Mouse (Mus musculus) bone marrow macrophage, adult 2 months (primary cell): ENCODE results near the gene Npas3. TPM values are rescaled to one million over a fixed set of nuclear protein-coding genes. Genes with fewer than 3 reads are reported as not detected.

ENCODE experiments used
- H3K27ac ChIP-seq: 2 replicates; pipeline ENCODE4 v1.5.1; 2012; ENCODE audit warnings: low read depth, low read length; ENCODE audit not compliant: insufficient read depth
- H3K4me1 ChIP-seq: 2 replicates; pipeline ENCODE4 v1.6.1; 2012; ENCODE audit warnings: low read length; ENCODE audit not compliant: control insufficient read depth, insufficient read depth
- H3K4me3 ChIP-seq: 2 replicates; pipeline ENCODE4 v1.5.1; 2012; ENCODE audit warnings: mild to moderate bottlenecking, low read length, moderate library complexity; ENCODE audit not compliant: insufficient read depth
- CTCF ChIP-seq: IDR thresholded peaks from 2 replicates; pipeline ENCODE4 v1.5.1; 2012; ENCODE audit warnings: low read depth, mild to moderate bottlenecking, low read length, moderate library complexity
- POLR2A ChIP-seq: IDR thresholded peaks from 2 replicates; pipeline ENCODE4 v1.6.1; 2012; ENCODE audit warnings: mild to moderate bottlenecking, low read depth, low read length, borderline replicate concordance
- polyA plus RNA-seq: library from polyadenylated mRNA; stranded (reverse); fragments of >200 nt; gene quantifications from 2 replicates; pipeline ENCODE4 v1.2.4, GENCODE M21; 2012; ENCODE audit not compliant: missing spikeins, insufficient read depth, insufficient read length

The Npas3 gene
- polyA plus RNA-seq, 1 experiment, result not detected

- Histone ChIP-seq H3K4me1 (no peaks in the 10 kb centered on the region), H3K4me3 (no peak overlapping the region), H3K27ac (no peak overlapping the region)
- no peak for TF ChIP-seq POLR2A
- TF ChIP-seq CTCF, result no peak
Observed at GRCm38 (mm10) chr12:53758356-53758755, 509.9 kb downstream of the Npas3 start.

- Histone ChIP-seq H3K4me3 (no peak overlapping the region), H3K27ac (no peak overlapping the region), H3K4me1 (no peaks in the 10 kb centered on the region)
- no peak for TF ChIP-seq POLR2A
- TF ChIP-seq CTCF, result no peak
Observed at GRCm38 (mm10) chr12:53764143-53764542, 515.7 kb downstream of the Npas3 start.

- TF ChIP-seq POLR2A (no peak), CTCF (no peak)
- Histone ChIP-seq H3K27ac (no peak overlapping the region), H3K4me1 (no peaks in the 10 kb centered on the region), H3K4me3 (no peak overlapping the region)
Observed at GRCm38 (mm10) chr12:53768392-53768791, 519.9 kb downstream of the Npas3 start.

- H3K4me3 ChIP-seq, result no peak overlapping the region
- TF ChIP-seq CTCF (no peak), POLR2A (no peak)
- H3K27ac ChIP-seq, result no peak overlapping the region
- H3K4me1 ChIP-seq, result no peaks in the 10 kb centered on the region
Observed at GRCm38 (mm10) chr12:53771394-53771936, 523.0 kb downstream of the Npas3 start.

GRCm38 (mm10) chr12:53781850-53782552, 533.5 kb downstream of the Npas3 start:
- H3K4me1 ChIP-seq, result no peaks in the 10 kb centered on the region
- TF ChIP-seq POLR2A (no peak), CTCF (no peak)
- no peak overlapping the region for H3K4me3 ChIP-seq
- H3K27ac ChIP-seq, result no peak overlapping the region

GRCm38 (mm10) chr12:53789501-53789900, 541.0 kb downstream of the Npas3 start:
- Histone ChIP-seq H3K27ac (no peak overlapping the region), H3K4me3 (no peak overlapping the region), H3K4me1 (no peaks in the 10 kb centered on the region)
- no peak for TF ChIP-seq CTCF
- no peak for TF ChIP-seq POLR2A

- no peak overlapping the region for H3K27ac ChIP-seq
- TF ChIP-seq POLR2A, result no peak
- no peak for TF ChIP-seq CTCF
- no peaks in the 10 kb centered on the region for H3K4me1 ChIP-seq
- no peak overlapping the region for H3K4me3 ChIP-seq
Observed at GRCm38 (mm10) chr12:53794718-53795400, 546.4 kb downstream of the Npas3 start.

- no peak for TF ChIP-seq POLR2A
- no peak for TF ChIP-seq CTCF
- Histone ChIP-seq H3K27ac (no peak overlapping the region), H3K4me1 (no peaks in the 10 kb centered on the region), H3K4me3 (no peak overlapping the region)
Observed at GRCm38 (mm10) chr12:53801831-53802230, 553.4 kb downstream of the Npas3 start.

GRCm38 (mm10) chr12:53802381-53802780, 553.9 kb downstream of the Npas3 start:
- TF ChIP-seq POLR2A (no peak), CTCF (no peak)
- Histone ChIP-seq H3K4me1 (no peaks in the 10 kb centered on the region), H3K27ac (no peak overlapping the region), H3K4me3 (no peak overlapping the region)

- no peak overlapping the region for H3K4me3 ChIP-seq
Observed at GRCm38 (mm10) chr12:53810081-53810480, 561.6 kb downstream of the Npas3 start.

More at GRCm38 (mm10) chr12:53810081-53810480, 561.6 kb downstream of the Npas3 start:
- TF ChIP-seq POLR2A, result no peak
- no peak for TF ChIP-seq CTCF
- Histone ChIP-seq H3K27ac (no peak overlapping the region), H3K4me1 (no peaks in the 10 kb centered on the region)
